Mouse (Mus musculus) megakaryocyte, embryonic 14.5 days (primary cell): ENCODE data around the gene Isl1.

Experiments used
- FLI1 ChIP-seq: IDR thresholded peaks from 2 replicates; pipeline ENCODE4 v1.6.1; 2012; ENCODE audit warnings: low read length, inconsistent platforms, mixed read lengths
- GATA1 ChIP-seq: IDR thresholded peaks from 3 replicates; pipeline ENCODE4 v1.6.1; 2012; ENCODE audit warnings: mixed read lengths, low read length, inconsistent platforms, borderline replicate concordance

GRCm38 (mm10) chr13:116299241-116299640, 10.2 kb downstream of the Isl1 start:
- TF ChIP-seq FLI1: no peak
- no peak for TF ChIP-seq GATA1
